Mouse (Mus musculus) hindbrain, embryonic 14.5 days (tissue): Measurements from ENCODE around the gene Dlec1. TPM values are rescaled to one million over a fixed set of nuclear protein-coding genes. Genes with fewer than 3 reads are reported as not detected.

Experiments
- ATAC-seq: fragments of 200-750 bp; cut with Nextera tagmentation; 2 replicates; pipeline ENCODE4 v1.8.0; 2017; ENCODE audit warnings: moderate number of reproducible peaks, mild to moderate bottlenecking, moderate TSS enrichment, moderate library complexity; ENCODE audit not compliant: low FRiP score
- DNase-seq: peaks from one replicate; pipeline ENCODE4 v3.0.0-alpha.2; 2015; ENCODE audit warnings: low spot score
- H3K27ac ChIP-seq: fragments of 300-500 bp; sonication (generic); 2 replicates; pipeline ENCODE4 v1.5.1; 2014; ENCODE audit warnings: mild to moderate bottlenecking, moderate library complexity
- H3K27me3 ChIP-seq: fragments of 300-500 bp; sonication (generic); 2 replicates; pipeline ENCODE4 v1.6.1; 2014; ENCODE audit warnings: mild to moderate bottlenecking, low read length, mixed read lengths; ENCODE audit not compliant: control insufficient read depth, insufficient read depth
- H3K36me3 ChIP-seq: fragments of 300-500 bp; sonication (generic); replicated peaks from 2 replicates; pipeline ENCODE4 v1.6.1; 2014; ENCODE audit not compliant: control insufficient read depth, insufficient read depth
- H3K4me1 ChIP-seq: fragments of 300-500 bp; sonication (generic); replicated peaks from 2 replicates; pipeline ENCODE4 v1.6.1; 2014; ENCODE audit warnings: antibody characterized with exemption, low read length, mixed read lengths; ENCODE audit not compliant: control insufficient read depth, insufficient read depth
- H3K4me2 ChIP-seq: fragments of 300-500 bp; sonication (generic); replicated peaks from 2 replicates; pipeline ENCODE4 v1.6.1; 2014; ENCODE audit warnings: mild to moderate bottlenecking, moderate library complexity
- H3K4me3 ChIP-seq: fragments of 300-500 bp; sonication (generic); replicated peaks from 2 replicates; pipeline ENCODE4 v1.5.1; 2014; ENCODE audit warnings: mild to moderate bottlenecking, low read length
- H3K9ac ChIP-seq: fragments of 300-500 bp; sonication (generic); 2 replicates; pipeline ENCODE4 v1.6.1; 2014
- H3K9me3 ChIP-seq: fragments of 300-500 bp; sonication (generic); 2 replicates; pipeline ENCODE4 v1.6.1; 2016; ENCODE audit warnings: low read length; ENCODE audit not compliant: control insufficient read depth
- WGBS: fragments of 180-500 bp; shearing (Covaris S2); extraction: QIAGEN DNeasy Blood & Tissue Kit; methylation state at CpG from one replicate; pipeline ENCODE4 v1.1.7; 2014; 5-methylcytosine and 5-hydroxymethylcytosine counted together
- polyA plus RNA-seq: library from polyadenylated mRNA; unstranded; fragments of >200 nt; fragmentation: Nextera tagmentation; extraction: Ambion mirVana; gene quantifications from 2 replicates; pipeline ENCODE4 v1.2.1, GENCODE M21; 2014

Dlec1 gene
- polyA plus RNA-seq, 1 experiment from 2014 or later = 1.7 TPM

- H3K4me3 ChIP-seq = no peak overlapping the region
- ATAC-seq (no peak), DNase-seq (no peak)
- no peaks in the 10 kb centered on the region for H3K36me3 ChIP-seq
- peaks cover 12% of the 10 kb centered on the region; the same call in 1 of the 2 replicates for H3K27me3 ChIP-seq
- H3K9me3 ChIP-seq = no peaks in the 10 kb centered on the region
- H3K4me1 ChIP-seq = peaks cover 11% of the 10 kb centered on the region; the same call in 1 of the 2 replicates
- H3K4me2 ChIP-seq = no peak overlapping the region
- WGBS = 22% methylated on average over 15 of the region's 15 CpGs
- H3K9ac ChIP-seq = no peak overlapping the region
- no peak overlapping the region for H3K27ac ChIP-seq
Observed at GRCm38 (mm10) chr9:119100177-119100898, 1.9 kb upstream of the Dlec1 start.

- peak; percentile 35 for DNase-seq
- ATAC-seq = no peak
- Histone ChIP-seq H3K4me3 (peak overlapping the region; percentile 70), H3K9ac (peak overlapping the region; percentile 50), H3K4me1 (peaks cover 11% of the 10 kb centered on the region; the same call in 1 of the 2 replicates), H3K27me3 (peaks cover 9% of the 10 kb centered on the region; the same call in 1 of the 2 replicates), H3K36me3 (no peaks in the 10 kb centered on the region), H3K4me2 (peak overlapping the region; percentile 72), H3K27ac (no peak overlapping the region), H3K9me3 (no peaks in the 10 kb centered on the region)
- 2% methylated on average over 19 of the region's 19 CpGs for WGBS
Observed at GRCm38 (mm10) chr9:119102783-119103113, 470 bp downstream of the Dlec1 start.

- WGBS = 93% methylated on average over 4 of the region's 4 CpGs
- Histone ChIP-seq H3K9me3 (no peaks in the 10 kb centered on the region), H3K36me3 (no peaks in the 10 kb centered on the region), H3K4me3 (no peak overlapping the region), H3K4me2 (no peak overlapping the region), H3K4me1 (peaks cover 6% of the 10 kb centered on the region; the same call in 1 of the 2 replicates), H3K27ac (no peak overlapping the region), H3K27me3 (peaks cover 9% of the 10 kb centered on the region; the same call in 1 of the 2 replicates), H3K9ac (no peak overlapping the region)
- ATAC-seq (no peak), DNase-seq (no peak)
Observed at GRCm38 (mm10) chr9:119107566-119107965, 5.3 kb downstream of the Dlec1 start.

GRCm38 (mm10) chr9:119109685-119110353, 7.5 kb downstream of the Dlec1 start:
- H3K27me3 ChIP-seq = no peaks in the 10 kb centered on the region
- no peak for DNase-seq

GRCm38 (mm10) chr9:119110640-119111039, 8.4 kb downstream of the Dlec1 start:
- Histone ChIP-seq H3K27ac (no peak overlapping the region), H3K36me3 (no peaks in the 10 kb centered on the region), H3K9me3 (no peaks in the 10 kb centered on the region), H3K9ac (no peak overlapping the region), H3K4me1 (no peaks in the 10 kb centered on the region), H3K4me3 (no peak overlapping the region), H3K27me3 (no peaks in the 10 kb centered on the region), H3K4me2 (no peak overlapping the region)
- 53% methylated on average over 3 of the region's 3 CpGs for WGBS
- DNase-seq = no peak
- ATAC-seq = no peak

More at GRCm38 (mm10) chr9:119109685-119110353, 7.5 kb downstream of the Dlec1 start:
- no peaks in the 10 kb centered on the region for H3K36me3 ChIP-seq
- no peaks in the 10 kb centered on the region for H3K4me1 ChIP-seq
- H3K9me3 ChIP-seq = no peaks in the 10 kb centered on the region
- H3K4me2 ChIP-seq = no peak overlapping the region
- WGBS = 65% methylated on average over 12 of the region's 12 CpGs
- H3K4me3 ChIP-seq = no peak overlapping the region
- no peak overlapping the region for H3K27ac ChIP-seq
- no peak for ATAC-seq
- H3K9ac ChIP-seq = no peak overlapping the region

GRCm38 (mm10) chr9:119114911-119115310, 12.6 kb downstream of the Dlec1 start:
- H3K4me3 ChIP-seq = no peak overlapping the region
- 88% methylated on average over 17 of the region's 17 CpGs for WGBS

GRCm38 (mm10) chr9:119119409-119120167, 17.3 kb downstream of the Dlec1 start:
- no peak overlapping the region for H3K27ac ChIP-seq
- H3K4me2 ChIP-seq = no peak overlapping the region
- DNase-seq = no peak
- H3K4me1 ChIP-seq = no peaks in the 10 kb centered on the region
- WGBS = 87% methylated on average over 19 of the region's 19 CpGs
- H3K9ac ChIP-seq = no peak overlapping the region
- H3K36me3 ChIP-seq = no peaks in the 10 kb centered on the region
- ATAC-seq = no peak
- H3K4me3 ChIP-seq = no peak overlapping the region
- H3K27me3 ChIP-seq = no peaks in the 10 kb centered on the region
- H3K9me3 ChIP-seq = no peaks in the 10 kb centered on the region

More at GRCm38 (mm10) chr9:119114911-119115310, 12.6 kb downstream of the Dlec1 start:
- ATAC-seq (no peak), DNase-seq (no peak)
- no peak overlapping the region for H3K9ac ChIP-seq
- H3K9me3 ChIP-seq = no peaks in the 10 kb centered on the region
- H3K36me3 ChIP-seq = no peaks in the 10 kb centered on the region
- H3K27me3 ChIP-seq = no peaks in the 10 kb centered on the region
- H3K4me2 ChIP-seq = no peak overlapping the region
- no peak overlapping the region for H3K27ac ChIP-seq
- H3K4me1 ChIP-seq = no peaks in the 10 kb centered on the region

- Histone ChIP-seq H3K4me2 (no peak overlapping the region), H3K9me3 (no peaks in the 10 kb centered on the region), H3K27me3 (no peaks in the 10 kb centered on the region), H3K4me1 (no peaks in the 10 kb centered on the region), H3K4me3 (no peak overlapping the region), H3K27ac (no peak overlapping the region), H3K36me3 (no peaks in the 10 kb centered on the region), H3K9ac (no peak overlapping the region)
- DNase-seq = no peak
- WGBS = 80% methylated on average over 3 of the region's 3 CpGs
- no peak for ATAC-seq
Observed at GRCm38 (mm10) chr9:119120168-119120560, 17.9 kb downstream of the Dlec1 start.
